Mouse (Mus musculus): ENCODE results near the gene Kxd1. TPM values are rescaled to one million over a fixed set of nuclear protein-coding genes. Genes with fewer than 3 reads are reported as not detected.

Gene Kxd1
- total RNA-seq, 2 experiments from 2014 or later, result 57.8 to 61.0 TPM

DNA sequence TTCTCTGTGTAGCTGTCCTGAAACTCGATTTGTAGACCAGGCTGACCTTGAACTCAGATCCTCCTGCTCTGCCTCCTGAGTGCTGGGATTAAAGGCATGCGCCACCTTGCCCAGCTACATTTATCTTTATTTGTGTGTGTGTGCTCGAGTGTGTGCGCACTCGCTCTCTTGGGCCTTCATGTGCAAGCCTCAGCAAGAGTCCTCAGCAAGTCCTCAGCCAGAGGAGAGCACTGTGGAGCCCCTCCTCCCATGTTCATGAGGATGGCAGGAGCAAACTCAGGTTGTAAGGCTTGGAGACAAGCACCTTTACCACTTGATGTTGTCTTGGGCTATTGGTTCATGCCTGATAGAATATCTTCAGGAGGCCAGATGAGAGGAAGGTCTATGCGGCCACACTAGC, 20.0 kb upstream of the Kxd1 start:
- DNase-seq, result no peak

DNA sequence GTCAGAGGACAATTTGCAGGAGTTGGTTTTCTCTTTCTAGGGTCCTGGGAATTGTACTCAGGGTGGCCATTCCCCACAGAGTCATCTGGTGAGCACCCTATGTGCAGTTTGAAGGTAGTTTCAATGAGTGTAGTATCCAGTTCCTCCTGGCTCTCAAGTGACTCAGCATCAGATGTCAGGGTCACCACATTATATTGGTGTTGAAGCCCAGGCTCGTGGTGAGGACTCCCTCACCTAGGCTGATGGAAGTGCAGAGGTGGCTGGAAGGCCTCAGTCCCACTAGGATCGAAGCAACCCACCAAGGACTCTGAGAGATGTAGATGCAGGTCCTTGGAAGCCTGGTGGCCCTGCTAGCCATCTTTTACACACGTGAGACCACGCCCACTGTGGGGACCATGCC, 18.7 kb upstream of the Kxd1 start:
- no peak for DNase-seq

DNA sequence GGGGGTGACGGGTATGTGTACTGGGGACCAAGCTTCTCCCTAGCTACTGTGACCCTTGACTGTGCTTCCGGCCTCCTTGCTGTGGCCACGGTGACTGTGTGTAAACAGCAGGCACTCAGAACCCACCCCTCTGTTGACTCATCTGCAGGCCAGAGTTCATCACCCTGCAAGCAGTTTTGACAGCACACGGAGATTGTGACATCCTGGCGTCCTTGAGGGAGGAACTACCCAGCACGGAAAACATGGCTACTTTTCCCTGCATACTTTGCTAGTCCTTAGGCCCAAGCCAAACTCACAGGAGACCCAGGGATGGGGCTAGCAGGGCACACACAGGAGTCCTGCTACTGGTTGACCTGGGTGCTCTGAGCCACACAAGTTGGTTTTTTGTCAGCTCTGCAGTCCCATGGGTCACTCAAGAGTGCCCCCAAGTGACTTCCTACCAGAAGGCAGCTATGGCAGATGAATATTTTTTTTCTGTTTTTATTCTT, 16.5 kb upstream of the Kxd1 start:
- DNase-seq, result no peak

DNA sequence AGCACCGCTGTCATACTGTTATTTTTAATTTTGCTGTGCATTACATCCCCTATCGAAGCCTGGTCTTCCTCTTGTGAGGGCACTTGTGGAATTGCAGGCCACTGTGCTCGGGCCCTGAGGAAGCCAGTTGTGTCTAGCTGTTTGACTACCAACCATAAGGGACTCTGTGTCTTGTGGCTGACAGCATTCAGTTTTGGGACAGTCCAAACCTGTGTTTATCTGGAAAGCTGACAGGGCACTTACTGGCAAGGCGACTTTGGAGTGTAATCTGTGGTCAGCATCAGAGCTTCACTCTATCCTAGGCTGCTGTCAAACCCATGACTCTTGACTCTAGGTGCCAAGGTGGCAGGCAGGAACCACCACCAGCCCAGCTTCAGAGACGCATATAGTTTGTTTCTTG, 13.3 kb upstream of the Kxd1 start:
- no peak for DNase-seq

DNA sequence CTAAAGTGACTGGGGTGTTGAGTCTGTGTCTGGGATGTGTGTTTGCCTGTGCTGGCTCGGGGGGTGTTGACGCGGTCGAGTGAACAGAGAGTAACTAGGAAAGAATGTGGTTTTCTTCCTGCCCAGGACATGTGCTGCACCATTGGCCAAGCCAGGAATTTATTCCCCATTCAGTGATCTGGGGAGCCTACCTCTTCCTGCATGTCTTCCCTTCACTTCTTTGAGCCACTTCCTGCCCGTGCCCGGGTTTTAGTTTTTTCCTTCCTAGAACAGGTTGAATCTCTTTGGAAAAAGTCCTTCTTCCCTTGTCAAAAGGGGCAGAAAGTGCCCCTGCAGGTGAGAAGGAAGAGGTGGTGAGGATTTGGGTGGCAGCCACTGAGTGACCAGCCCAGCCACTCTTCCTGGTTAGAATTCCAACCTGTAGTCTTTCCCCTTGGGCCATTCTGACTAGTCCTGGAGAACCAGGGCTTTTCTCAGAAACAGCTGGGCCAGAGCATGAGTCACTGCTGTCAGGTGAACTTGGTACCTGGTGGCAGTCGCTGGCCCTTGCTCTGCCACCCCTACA, 12.8 kb upstream of the Kxd1 start:
- no peak for DNase-seq

DNA sequence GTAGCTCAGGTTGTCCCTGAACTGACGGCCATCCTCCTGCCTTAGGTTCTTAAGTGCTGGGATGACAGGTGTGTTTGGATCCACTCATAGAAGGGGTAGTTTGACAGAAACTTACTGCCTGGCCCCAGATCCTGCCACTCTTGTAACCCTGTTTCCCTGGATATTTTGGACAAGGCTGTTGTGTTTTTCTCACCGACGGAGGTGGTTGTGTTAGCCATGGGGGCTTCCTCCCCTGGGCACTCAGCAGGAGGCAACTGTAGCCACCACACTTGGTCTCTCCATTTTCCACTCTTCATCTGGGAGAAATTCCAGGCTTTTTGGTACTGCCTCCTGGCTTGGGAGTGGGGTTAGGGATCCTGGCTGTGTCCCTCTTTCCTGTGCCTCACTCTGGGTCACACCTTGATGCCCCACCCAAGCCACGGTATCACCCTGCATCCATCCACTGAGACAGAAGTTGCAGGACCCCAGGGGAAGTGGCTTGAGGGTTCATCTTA, 12.3 kb upstream of the Kxd1 start:
- no peak for DNase-seq

DNA sequence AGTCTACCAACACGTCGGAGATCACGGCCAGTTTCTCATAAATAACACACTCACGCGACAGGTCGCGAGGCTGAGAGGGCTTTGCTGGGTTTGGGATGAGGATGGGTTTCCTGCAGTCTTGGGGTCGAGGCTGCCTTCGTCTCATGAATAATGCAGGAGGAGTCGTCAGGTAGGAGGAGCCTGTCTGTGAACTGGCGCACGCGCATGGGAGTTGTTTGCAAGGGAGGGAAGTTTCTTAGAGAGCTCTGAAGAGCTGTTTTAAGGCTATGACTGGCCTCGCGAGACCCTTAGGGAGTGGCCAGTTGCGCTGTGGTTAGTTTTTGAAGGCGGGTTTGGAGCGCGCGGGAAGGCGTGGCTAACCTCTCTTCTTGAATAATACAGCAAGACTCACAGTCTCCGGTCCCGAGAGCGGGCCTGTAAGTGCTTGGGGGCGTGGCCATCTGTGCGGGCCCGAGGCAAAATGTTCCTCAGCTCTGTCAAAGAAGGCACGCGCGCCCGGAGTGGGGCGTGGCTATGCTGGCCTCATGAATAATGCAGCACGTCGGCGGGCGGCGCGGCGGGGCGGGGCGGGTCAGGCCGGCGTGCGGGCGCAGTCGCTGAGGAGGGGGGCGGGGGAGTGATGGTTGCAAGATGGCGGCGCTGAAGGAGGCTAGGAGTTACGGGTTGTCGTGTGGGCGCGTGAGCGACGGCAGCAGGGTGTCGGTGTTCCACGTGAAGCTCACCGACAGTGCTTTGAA, 11.5 kb upstream of the Kxd1 start, which contains the start of gene Ell:
TSS of gene Ell (plus strand) at position 381 of the 737 bp plus-strand sequence.
- peak; percentile 99 for DNase-seq

DNA sequence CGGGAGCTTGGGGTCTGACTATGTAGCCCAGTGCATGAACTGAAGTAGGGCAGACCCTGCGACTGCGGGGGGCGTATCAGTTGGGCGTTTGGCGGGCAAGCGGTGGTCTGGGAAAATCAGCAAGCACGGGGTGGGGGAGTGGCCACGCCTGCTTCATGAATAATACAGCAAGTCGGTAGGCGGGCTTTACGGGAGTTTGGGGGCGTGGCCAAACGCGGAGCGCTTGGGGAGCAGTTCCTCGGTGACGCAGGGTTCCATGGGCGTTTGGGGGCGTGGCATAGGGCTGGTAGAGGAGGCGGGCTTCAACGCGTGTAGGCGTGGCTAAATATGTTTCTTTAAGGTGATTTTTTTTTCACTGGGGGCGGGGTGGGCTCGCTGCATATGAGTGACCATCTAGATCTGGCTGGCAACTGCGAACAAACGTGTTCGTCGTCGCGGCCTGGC, 10.9 kb upstream of the Kxd1 start:
- peak; percentile 100 for DNase-seq

DNA sequence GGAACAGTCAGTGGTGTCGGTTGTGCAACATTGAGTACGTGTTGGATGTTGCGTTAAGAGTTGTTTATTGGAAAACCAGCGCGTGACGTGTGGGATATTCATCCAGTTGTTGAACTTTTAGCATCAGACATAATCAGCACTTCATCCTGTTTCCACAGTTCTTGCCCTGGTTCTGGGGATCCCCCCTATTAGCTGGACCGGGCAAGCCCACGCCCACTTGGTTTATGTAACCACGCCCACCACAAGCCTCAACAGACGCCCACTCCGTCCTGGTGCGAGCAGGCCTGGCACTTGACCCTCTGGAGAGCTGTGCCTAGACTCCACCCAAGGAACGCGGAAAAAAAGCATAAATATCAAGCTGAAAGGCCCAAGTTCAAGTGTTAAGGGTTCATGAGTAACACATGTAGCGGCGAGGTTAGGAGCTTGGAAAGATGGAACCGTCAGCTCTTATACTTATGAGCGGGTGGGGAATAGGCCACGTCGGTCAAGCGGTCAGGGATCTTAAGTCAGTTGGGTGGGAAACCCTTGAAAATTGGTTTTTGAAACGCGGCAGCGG, 10.3 kb upstream of the Kxd1 start:
- DNase-seq, result no peak

DNA sequence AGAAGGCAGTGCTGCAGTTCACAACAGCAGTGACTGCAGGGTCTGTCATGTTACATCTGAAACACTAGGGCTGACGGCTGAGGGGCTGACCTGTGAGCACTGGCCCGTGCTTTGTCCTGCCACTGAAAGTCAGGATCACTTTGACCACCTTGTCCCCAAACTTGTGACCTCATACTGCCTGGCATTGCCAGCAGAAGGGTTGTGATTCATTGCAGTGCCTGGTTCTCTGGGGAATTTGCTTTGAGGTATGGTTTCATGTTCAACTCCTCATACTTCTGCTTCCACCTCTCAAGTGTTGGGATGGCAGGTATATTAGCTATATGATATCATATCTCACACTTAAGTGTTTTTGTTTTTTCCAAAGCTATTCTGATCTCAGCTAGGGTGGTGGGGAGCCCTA, 7.9 kb upstream of the Kxd1 start:
- DNase-seq, result no peak

DNA sequence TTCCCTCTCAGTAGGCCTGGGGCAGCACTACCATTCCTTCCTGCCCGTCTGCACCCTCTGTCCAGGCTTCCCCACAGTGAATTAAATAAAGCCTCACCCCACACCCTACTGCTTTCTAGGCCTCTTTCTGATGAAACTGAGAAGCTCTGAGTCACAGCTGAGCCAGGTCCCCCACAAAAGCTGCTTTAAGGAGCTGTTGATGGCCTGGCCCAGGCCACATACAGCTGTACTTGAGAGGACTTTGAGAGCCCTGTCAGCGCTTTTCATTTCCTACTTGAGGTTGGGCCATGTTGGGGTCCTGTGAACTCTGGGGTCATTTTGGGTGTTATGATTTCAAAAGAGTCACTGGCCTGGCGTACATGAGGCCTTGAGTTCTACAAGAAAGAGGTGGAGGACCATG, 7.5 kb upstream of the Kxd1 start:
- no peak for DNase-seq

DNA sequence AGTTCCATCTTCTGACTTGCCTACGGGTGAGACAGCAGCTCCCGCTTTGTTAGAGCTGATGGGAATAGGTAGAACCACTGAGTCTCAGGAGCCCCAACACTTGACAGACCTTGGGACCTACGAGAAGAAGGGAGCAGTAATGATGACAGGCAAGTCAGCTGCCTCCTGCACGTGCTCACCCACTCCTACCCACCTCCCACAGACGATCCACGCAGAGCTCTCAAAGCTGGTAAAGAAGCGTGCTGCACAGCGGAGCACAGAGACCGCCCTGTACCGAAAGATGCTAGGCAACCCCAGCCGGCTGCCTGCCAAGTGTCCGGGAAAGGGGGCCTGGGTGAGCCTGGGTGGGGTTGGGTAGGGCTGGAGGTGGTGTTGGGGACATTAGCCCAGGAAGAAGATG, 6.5 kb upstream of the Kxd1 start:
- no peak for DNase-seq

DNA sequence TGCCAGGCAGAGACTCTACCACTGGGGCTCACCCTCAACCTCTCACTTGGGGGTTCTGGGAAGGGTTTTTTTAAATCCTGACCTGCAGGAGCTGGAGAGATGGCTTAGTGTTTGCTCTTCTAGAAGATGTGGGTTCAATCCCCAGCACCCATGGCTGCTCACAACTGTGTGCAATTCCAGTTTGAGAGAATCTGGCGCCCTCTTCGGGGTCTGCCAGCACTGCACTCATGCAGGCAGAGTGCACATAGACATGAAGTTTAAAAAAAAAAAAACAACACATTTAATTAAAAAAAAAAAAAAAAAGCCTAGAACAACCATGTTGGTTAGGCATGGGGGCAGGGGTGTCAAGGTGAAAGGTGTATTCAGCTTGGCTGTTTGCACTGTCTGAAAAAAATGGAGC, 2.6 kb upstream of the Kxd1 start:
- no peak for DNase-seq

DNA sequence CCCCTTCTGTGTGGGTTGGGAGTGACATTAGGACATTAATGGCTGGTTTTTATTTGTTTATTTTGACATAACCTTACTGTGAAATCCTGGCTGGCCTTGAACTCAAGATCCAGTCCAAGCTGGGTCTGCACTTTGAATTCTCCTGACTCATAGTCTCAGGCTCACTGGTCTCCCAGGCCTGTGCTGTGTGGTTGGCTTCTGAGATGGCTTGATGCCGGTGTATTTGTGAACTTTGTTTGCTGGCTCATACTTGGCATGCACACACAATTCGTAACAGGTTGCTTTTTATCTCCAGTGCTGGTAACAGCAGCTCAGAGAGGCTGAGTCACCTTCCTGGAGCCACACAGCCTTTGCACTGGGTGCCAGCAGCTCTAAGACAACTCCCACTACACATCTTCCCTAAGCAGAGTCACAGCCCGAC, 2.0 kb upstream of the Kxd1 start:
- no peak for DNase-seq

DNA sequence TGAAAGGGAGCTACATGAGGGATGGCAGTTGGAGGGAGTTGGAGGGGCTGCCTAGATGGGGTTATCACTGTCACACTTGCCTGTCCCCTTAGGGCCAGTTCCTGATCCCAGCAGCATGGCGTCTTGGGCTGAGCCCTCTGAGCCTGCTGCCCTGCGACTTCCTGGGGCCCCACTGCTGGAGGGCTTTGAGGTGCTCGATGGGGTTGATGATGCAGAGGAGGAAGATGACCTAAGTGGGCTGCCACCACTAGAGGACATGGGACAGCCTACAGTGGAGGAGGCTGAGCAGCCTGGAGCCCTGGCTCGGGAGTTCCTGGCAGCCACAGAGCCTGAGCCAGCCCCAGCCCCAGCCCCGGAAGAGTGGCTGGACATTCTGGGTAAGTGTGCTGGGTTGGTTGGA, 1.5 kb upstream of the Kxd1 start:
- DNase-seq, result no peak

DNA sequence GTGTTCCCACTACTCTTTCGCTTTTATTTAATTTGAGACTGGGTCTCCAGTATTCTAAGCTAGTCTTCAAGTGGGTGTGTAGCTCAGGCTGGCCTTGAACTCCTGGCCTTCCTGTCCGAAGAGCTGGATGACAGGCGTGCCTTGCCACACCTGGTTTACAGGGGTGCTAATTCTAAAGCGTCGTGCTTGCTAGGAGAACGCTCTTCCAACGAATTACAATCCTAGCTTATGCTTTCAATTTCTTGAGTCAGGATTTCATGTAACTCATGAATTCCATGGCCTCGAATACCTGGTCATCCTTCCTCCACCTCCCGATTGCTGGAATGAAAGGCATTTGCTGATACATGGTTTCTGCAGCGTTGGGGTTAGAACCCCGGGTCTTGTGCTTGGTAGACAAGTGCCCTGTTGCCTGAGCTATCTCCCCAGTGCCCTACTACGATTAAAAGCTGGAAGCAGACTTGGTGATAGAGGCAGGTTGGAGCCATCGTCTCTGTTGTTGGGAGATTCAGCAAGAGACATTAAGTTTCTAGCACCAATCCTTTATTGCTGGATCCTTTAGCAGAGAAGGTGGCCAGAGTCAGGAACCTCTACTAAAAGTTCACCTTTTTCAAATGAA, 534 bp upstream of the Kxd1 start:
- DNase-seq, result no peak

DNA sequence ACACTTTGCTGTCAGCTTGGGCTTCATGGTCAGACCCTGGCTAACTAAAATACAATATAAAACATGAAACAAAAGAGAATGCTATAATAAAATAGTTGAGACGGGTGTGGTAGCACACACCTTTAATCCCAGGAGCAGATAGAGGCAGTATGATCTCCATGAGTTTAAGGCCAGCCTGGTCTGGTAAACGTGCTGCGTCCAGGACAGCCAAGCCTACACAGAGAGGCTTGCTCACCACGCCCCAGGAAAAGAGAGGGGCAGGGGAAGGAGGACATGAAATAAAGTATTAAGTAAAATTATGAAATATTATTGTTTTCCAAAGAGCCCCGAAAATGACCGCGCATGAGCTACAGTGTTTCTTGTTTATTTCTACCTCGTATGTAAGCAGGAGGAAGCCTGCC, 645 bp downstream of the Kxd1 start:
- DNase-seq, result no peak

DNA sequence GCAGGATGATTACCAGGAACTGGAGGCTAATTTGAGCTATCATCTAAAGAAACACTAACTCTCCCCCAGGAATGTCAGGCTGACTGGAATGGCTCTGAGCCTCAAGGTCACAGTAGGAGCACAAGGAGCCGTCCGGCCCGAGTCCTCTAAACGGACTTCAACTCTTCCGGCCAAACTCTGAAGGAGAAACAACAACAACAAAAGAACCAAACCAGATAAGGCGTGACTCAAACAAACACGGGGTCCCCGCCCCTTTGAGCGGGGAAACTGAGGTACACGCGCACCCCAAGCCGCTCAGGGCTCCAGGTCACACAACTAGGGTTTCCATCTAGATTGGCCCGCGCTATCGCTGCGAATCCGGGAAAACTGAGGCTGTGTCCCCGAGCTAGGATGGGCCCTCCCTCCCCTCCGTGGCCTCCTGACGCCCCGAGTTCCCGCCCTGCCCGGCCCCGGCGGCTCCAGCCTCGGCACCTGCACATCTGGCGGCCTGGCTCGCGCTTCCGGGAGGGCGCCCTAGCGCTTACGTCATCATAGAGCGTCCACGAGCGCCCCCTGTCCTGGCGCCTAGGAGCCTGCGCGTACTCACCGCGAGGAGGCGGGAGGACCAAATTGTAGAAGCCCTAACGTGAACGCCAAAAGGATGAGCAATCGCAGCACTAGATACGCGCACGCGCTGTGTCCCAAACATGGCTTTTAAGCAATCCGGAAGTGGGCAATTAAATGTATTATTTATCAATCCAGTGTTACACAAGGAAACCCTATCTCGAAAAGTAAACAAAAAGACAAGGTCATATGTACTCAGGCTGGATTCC, 5.0 kb downstream of the Kxd1 start:
- peak; percentile 92 for DNase-seq

DNA sequence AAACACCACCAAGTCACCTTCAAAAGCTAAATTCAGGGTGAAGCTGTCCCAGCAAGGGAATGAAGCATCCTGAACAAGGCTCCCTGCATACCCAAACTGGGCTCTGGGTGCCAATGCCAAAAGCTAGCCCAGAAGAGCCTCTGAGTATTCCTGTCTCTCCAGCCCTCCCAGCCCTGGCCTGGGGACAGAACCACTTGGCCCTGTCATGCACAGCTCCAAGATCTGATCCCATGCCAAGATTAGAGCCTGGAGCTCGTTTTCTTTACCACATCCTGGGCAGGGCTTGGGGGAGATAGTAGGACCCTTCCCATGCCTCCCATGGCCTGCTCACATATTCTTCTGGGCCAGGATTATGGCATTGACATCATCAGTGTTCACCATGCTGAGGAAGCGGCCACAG, 8.2 kb downstream of the Kxd1 start:
- DNase-seq, result no peak

DNA sequence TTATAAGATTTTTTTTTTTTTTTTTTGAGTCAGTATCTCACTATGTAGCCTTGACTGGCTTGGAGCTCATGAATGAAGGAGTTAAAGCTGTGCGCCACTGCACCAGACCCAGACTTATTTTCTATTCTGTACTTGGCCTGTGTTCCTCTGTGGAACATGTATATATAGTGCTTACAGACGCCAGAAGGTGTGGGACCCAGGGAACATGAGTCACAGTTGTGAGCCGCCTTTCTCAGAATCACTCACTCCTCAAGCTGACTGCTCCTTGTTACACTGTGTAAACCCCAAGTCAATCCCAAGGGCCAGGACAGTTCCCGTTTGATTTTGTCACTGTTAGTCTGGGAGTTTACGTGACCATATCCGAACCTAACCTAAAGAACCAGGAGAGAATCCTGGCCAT, 8.7 kb downstream of the Kxd1 start:
- no peak for DNase-seq

DNA sequence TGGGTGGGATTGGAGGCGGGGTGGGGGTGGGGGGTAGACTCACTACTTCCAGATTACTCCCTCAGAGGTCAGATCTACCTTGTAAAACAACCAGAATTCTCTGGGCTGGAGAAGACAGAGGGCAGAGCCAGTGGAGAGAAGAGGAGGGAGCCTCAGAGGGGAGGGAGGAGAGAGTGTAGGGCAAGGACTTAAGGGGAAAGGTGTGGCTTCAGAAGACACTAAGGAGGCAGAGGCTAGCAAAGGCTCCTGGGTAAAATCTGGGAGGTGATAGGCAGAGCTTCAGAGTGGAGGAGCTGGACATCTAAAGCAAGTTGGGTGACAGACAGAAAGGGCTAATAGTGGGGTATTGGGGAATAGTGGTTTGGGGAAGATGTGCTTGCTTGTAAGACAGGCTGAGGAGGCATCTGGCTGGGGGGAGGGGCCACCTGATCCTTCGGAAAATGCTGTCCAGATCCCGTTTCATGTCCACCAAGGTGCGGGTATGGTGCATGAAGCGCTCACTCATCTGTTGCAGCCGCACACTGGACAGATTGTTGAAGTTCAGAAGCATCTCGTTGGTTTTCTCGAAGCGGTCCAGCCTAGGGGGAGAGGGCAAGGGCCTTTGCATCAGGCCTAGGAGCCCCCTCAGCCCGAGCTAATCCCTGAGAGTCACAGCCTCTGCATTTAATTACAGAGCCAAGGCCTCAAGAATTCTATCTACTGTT, 9.7 kb downstream of the Kxd1 start:
- no peak for DNase-seq

DNA sequence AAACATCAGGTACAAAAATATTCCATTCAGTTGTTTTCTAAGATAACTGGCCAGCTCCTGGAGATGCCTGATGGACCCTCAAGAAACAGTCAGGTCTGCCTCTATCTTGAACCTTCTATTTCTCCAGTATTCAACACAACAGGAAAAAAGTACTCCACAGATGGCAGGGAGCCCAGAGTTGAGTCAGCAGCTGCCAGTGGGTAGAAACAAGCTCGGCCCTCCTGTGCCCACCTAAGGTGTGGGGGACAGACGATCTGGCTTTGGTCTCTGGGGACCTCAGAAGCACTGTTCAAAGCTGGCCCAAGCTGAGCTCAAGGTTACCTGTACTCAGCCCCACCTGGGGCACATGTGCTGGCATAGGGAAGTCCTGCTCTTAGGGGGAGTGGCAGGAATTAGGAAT, 14.3 kb downstream of the Kxd1 start:
- no peak for DNase-seq

All from gastrocnemius, postnatal 10 days (tissue).